Mouse (Mus musculus) CD4-positive, CD25-positive, alpha-beta regulatory T cell, adult 2 months (primary cell): ENCODE data around the gene 4930402H24Rik.

Source experiments
- DNase-seq: peaks from one replicate; pipeline ENCODE4 v3.0.0-alpha.2; 2012; ENCODE audit warnings: low read depth, low spot score

Gene 4930402H24Rik

GRCm38 (mm10) chr2:130813729-130814128 lies 92.5 kb downstream of the 4930402H24Rik start:
- no peak for DNase-seq

- DNase-seq = peak; percentile 26
These were observed 93.7 kb downstream of the 4930402H24Rik start for GRCm38 (mm10) chr2:130812487-130812886.

- DNase-seq = no peak
These were observed 101.1 kb downstream of the 4930402H24Rik start for GRCm38 (mm10) chr2:130805146-130805545.

GRCm38 (mm10) chr2:130803706-130804105 lies 102.5 kb downstream of the 4930402H24Rik start:
- no peak for DNase-seq

GRCm38 (mm10) chr2:130795731-130796130 lies 110.5 kb downstream of the 4930402H24Rik start:
- no peak for DNase-seq

GRCm38 (mm10) chr2:130791722-130792121 lies 114.5 kb downstream of the 4930402H24Rik start:
- DNase-seq = no peak

GRCm38 (mm10) chr2:130789642-130790041 lies 116.6 kb downstream of the 4930402H24Rik start:
- no peak for DNase-seq

GRCm38 (mm10) chr2:130789039-130789438 lies 117.2 kb downstream of the 4930402H24Rik start:
- no peak for DNase-seq

GRCm38 (mm10) chr2:130784939-130785338 lies 121.3 kb downstream of the 4930402H24Rik start:
- no peak for DNase-seq

- DNase-seq = no peak
These were observed 125.4 kb downstream of the 4930402H24Rik start for GRCm38 (mm10) chr2:130780615-130781303.

GRCm38 (mm10) chr2:130779935-130780334 lies 126.3 kb downstream of the 4930402H24Rik start:
- DNase-seq = no peak

- DNase-seq = no peak
These were observed 129.6 kb downstream of the 4930402H24Rik start for GRCm38 (mm10) chr2:130776610-130777009.

GRCm38 (mm10) chr2:130767483-130767882 lies 138.7 kb downstream of the 4930402H24Rik start:
- peak; percentile 21 for DNase-seq

- no peak for DNase-seq
These were observed 140.8 kb downstream of the 4930402H24Rik start for GRCm38 (mm10) chr2:130765396-130765795.

GRCm38 (mm10) chr2:130760876-130761275 lies 145.3 kb downstream of the 4930402H24Rik start:
- no peak for DNase-seq

- no peak for DNase-seq
These were observed 151.1 kb downstream of the 4930402H24Rik start for GRCm38 (mm10) chr2:130755061-130755607.

- DNase-seq = no peak
These were observed 151.6 kb downstream of the 4930402H24Rik start for GRCm38 (mm10) chr2:130754596-130754995.

GRCm38 (mm10) chr2:130750449-130750848 lies 155.8 kb downstream of the 4930402H24Rik start:
- no peak for DNase-seq

GRCm38 (mm10) chr2:130749708-130750107 lies 156.5 kb downstream of the 4930402H24Rik start:
- no peak for DNase-seq

GRCm38 (mm10) chr2:130743576-130743975 lies 162.6 kb downstream of the 4930402H24Rik start:
- DNase-seq = no peak

- no peak for DNase-seq
These were observed 166.1 kb downstream of the 4930402H24Rik start for GRCm38 (mm10) chr2:130740096-130740495.

GRCm38 (mm10) chr2:130738019-130738418 lies 168.2 kb downstream of the 4930402H24Rik start:
- no peak for DNase-seq

- DNase-seq = no peak
These were observed 170.9 kb downstream of the 4930402H24Rik start for GRCm38 (mm10) chr2:130735281-130735680.
